Mouse (Mus musculus) C2C12 (cell line): ENCODE measurements around the gene Gimap5. TPM values are rescaled to one million over a fixed set of nuclear protein-coding genes. Genes with fewer than 3 reads are reported as not detected.

ENCODE experiments used
- H3K27me3 ChIP-seq: one replicate; pipeline ENCODE4 v1.6.1; 2011; ENCODE audit not compliant: control insufficient read depth, insufficient read depth, insufficient read length
- H3K36me3 ChIP-seq: one replicate; pipeline ENCODE4 v1.6.1; 2011; ENCODE audit not compliant: control insufficient read depth, insufficient read depth
- H3K4me3 ChIP-seq: one replicate; pipeline ENCODE4 v1.5.1; 2011; ENCODE audit warnings: mild to moderate bottlenecking, control low read depth; ENCODE audit not compliant: poor library complexity, insufficient read depth, severe bottlenecking
- H3K79me2 ChIP-seq: one replicate; pipeline ENCODE4 v1.6.1; 2011; ENCODE audit not compliant: control insufficient read depth, insufficient read depth
- H3K79me3 ChIP-seq: one replicate; pipeline ENCODE4 v1.6.1; 2011; ENCODE audit warnings: low read depth, control low read depth
- H3ac ChIP-seq: one replicate; pipeline ENCODE3; 2011; ENCODE audit warnings: low read depth; ENCODE audit not compliant: control insufficient read depth, insufficient read length
- CEBPB ChIP-seq: IDR thresholded peaks from one replicate; pipeline ENCODE4 v1.6.1; 2011; ENCODE audit warnings: low read depth, mild to moderate bottlenecking, control low read depth, moderate library complexity
- CTCF ChIP-seq: IDR thresholded peaks from one replicate; pipeline ENCODE4 v1.5.1; 2011; ENCODE audit not compliant: control insufficient read depth, insufficient read depth, insufficient read length
- FOSL1 ChIP-seq: IDR thresholded peaks from one replicate; pipeline ENCODE4 v1.8.0; 2011; ENCODE audit warnings: mild to moderate bottlenecking, low read length; ENCODE audit not compliant: poor library complexity, insufficient read depth, severe bottlenecking
- MAX ChIP-seq: IDR thresholded peaks from one replicate; pipeline ENCODE4 v1.6.1; 2011; ENCODE audit warnings: mild to moderate bottlenecking, control low read depth
- MYOD1 ChIP-seq: IDR thresholded peaks from one replicate; pipeline ENCODE4 v1.6.1; 2011; ENCODE audit warnings: low read depth; ENCODE audit not compliant: control insufficient read depth, insufficient read length
- MYOG ChIP-seq: IDR thresholded peaks from one replicate; pipeline ENCODE4 v1.6.1; 2011; ENCODE audit not compliant: control insufficient read depth, insufficient read length; ENCODE audit errors: extremely low read depth
- USF1 ChIP-seq: IDR thresholded peaks from one replicate; pipeline ENCODE4 v1.6.1; 2011; ENCODE audit warnings: low read depth, mild to moderate bottlenecking, control low read depth, moderate library complexity
- polyA plus RNA-seq: library from polyadenylated mRNA; unstranded; fragments of >200 nt; fragmentation: generic; extraction: Trizol; gene quantifications from one replicate; pipeline ENCODE4 v1.2.1, GENCODE M21; 2012; ENCODE audit warnings: missing spikeins

Gene Gimap5
- polyA plus RNA-seq, 1 experiment, result not detected

- H3K4me3 ChIP-seq, result no peak overlapping the region
- no peak for TF ChIP-seq CTCF
- TF ChIP-seq MYOG, result no peak
- no peak for TF ChIP-seq MYOD1
- TF ChIP-seq MAX, result no peak
- no peak for TF ChIP-seq USF1
- no peak for TF ChIP-seq FOSL1
- no peak for TF ChIP-seq CEBPB
- no peaks in the 10 kb centered on the region for H3K79me3 ChIP-seq
- H3K27me3 ChIP-seq, result peaks cover 3% of the 10 kb centered on the region
- H3K79me2 ChIP-seq, result no peaks in the 10 kb centered on the region
- no peaks in the 10 kb centered on the region for H3K36me3 ChIP-seq
- H3ac ChIP-seq, result no peak overlapping the region
Measured at GRCm38 (mm10) chr6:48741711-48742206, 4.2 kb upstream of the Gimap5 start.

- Histone ChIP-seq H3K79me2 (no peaks in the 10 kb centered on the region), H3K79me3 (no peaks in the 10 kb centered on the region), H3K36me3 (no peaks in the 10 kb centered on the region), H3K4me3 (no peak overlapping the region), H3K27me3 (peaks cover 3% of the 10 kb centered on the region), H3ac (no peak overlapping the region)
- no peak for TF ChIP-seq FOSL1
- TF ChIP-seq MYOG, result no peak
- TF ChIP-seq MYOD1, result no peak
- no peak for TF ChIP-seq CTCF
- no peak for TF ChIP-seq MAX
- TF ChIP-seq USF1, result no peak
- no peak for TF ChIP-seq CEBPB
Measured at GRCm38 (mm10) chr6:48742422-48743351, 3.3 kb upstream of the Gimap5 start.

- TF ChIP-seq MYOG (no peak), FOSL1 (no peak), MAX (no peak), CEBPB (no peak), MYOD1 (no peak), CTCF (no peak), USF1 (no peak)
- no peaks in the 10 kb centered on the region for H3K79me3 ChIP-seq
Measured at GRCm38 (mm10) chr6:48745490-48745889, 507 bp upstream of the Gimap5 start.

GRCm38 (mm10) chr6:48747091-48747966, 1.3 kb downstream of the Gimap5 start:
- Histone ChIP-seq H3K27me3 (peaks cover 3% of the 10 kb centered on the region), H3K36me3 (no peaks in the 10 kb centered on the region), H3K79me3 (no peaks in the 10 kb centered on the region), H3K4me3 (no peak overlapping the region), H3ac (no peak overlapping the region), H3K79me2 (no peaks in the 10 kb centered on the region)
- TF ChIP-seq FOSL1 (no peak), MAX (no peak), MYOD1 (no peak), CTCF (no peak), USF1 (no peak), MYOG (no peak), CEBPB (no peak)

More at GRCm38 (mm10) chr6:48745490-48745889, 507 bp upstream of the Gimap5 start:
- Histone ChIP-seq H3ac (no peak overlapping the region), H3K4me3 (no peak overlapping the region), H3K79me2 (no peaks in the 10 kb centered on the region), H3K36me3 (no peaks in the 10 kb centered on the region), H3K27me3 (peaks cover 3% of the 10 kb centered on the region)

DNA sequence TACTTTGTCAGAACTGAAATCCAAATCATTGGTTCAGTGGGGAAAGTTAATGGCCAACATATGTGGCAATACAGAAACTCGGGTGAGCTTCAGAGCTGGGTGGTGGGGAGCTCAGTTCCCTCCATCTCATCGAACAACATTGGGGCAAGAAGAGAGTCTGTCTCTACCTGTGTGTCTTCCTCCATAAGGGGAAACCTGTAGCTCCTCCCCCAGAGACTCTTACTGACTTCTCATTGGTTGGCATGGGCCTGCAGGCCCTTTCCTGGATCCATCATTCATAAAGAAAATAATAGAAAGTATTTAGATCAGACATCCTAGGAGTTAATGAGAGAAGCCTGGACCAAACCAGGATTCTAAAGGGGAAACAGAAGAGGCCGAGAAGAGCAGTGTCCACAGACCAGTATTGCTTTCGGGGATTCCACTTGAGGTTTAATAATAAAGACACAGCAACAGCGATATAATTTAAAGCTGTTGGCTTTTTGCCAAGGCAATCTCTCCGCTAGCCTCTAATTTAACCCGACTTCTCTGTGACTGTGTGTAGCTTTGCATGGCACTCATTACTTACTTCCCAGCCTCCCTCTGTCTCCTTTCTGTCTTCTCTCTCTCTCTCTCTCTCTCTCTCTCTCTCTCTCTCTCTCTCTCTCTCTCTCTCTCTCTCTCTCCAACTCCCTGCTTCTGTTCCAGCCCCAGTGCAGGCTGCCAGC, 17.7 kb downstream of the Gimap5 start:
- no peaks in the 10 kb centered on the region for H3K79me2 ChIP-seq

More for the DNA sequence above, 17.7 kb downstream of the Gimap5 start:
- H3K36me3 ChIP-seq, result no peaks in the 10 kb centered on the region
- H3K79me3 ChIP-seq, result no peaks in the 10 kb centered on the region
- H3ac ChIP-seq, result no peak overlapping the region
- no peak overlapping the region for H3K4me3 ChIP-seq
- H3K27me3 ChIP-seq, result no peaks in the 10 kb centered on the region
- TF ChIP-seq FOSL1 (no peak), MAX (no peak), CEBPB (no peak), CTCF (no peak), MYOG (no peak), USF1 (no peak), MYOD1 (no peak)
